Mouse (Mus musculus) Patski (cell line): Measurements from ENCODE around the gene Kng1. TPM values are rescaled to one million over a fixed set of nuclear protein-coding genes. Genes with fewer than 3 reads are reported as not detected.
"Not testable (repeated sequence)": the region's sequence is repeated elsewhere in the genome, so short reads cannot be mapped to it uniquely, and the experiment has no call there.

Experiments used
- ATAC-seq: fragments of 100-300 bp; one replicate; pipeline ENCODE4 v1.8.0; 2021
- CTCF ChIA-PET: fragments of 350-600 bp; sonication (Branson Sonifier 250); formaldehyde crosslinking; loops from one replicate; lab custom pipeline; 2022; ENCODE audit warnings: inconsistent platforms; lab: Charles Lee
- POLR2A ChIA-PET: fragments of 350-600 bp; sonication (Branson Sonifier 250); formaldehyde crosslinking; loops from one replicate; lab custom pipeline; 2022; ENCODE audit warnings: antibody characterized with exemption, inconsistent platforms; lab: Charles Lee
- DNase-seq: peaks from one replicate; pipeline ENCODE4 v3.0.0-alpha.2; 2011; ENCODE audit warnings: low read depth, low spot score
- H3K27me3 ChIP-seq: fragments of 371-371 bp; one replicate; pipeline ENCODE4 v1.5.1; 2021
- CTCF ChIP-seq: fragments of 100-300 bp; IDR thresholded peaks from one replicate; pipeline ENCODE4 v1.5.1; 2021
- in situ Hi-C: fragments of 300-500 bp; cut with MboI; formaldehyde crosslinking; loops from 3 replicates; pipeline ENCODE4 v1.11.1; 2018; ENCODE audit warnings: low pct_unique_long_range_greater_than_20kb, mixed read lengths
- polyA plus RNA-seq: library from polyadenylated mRNA; unstranded; gene quantifications from one replicate; pipeline ENCODE4 v1.2.3, GENCODE M21; 2021

Kng1 gene
- polyA plus RNA-seq, 1 experiment from 2014 or later: 9.8 TPM

DNA sequence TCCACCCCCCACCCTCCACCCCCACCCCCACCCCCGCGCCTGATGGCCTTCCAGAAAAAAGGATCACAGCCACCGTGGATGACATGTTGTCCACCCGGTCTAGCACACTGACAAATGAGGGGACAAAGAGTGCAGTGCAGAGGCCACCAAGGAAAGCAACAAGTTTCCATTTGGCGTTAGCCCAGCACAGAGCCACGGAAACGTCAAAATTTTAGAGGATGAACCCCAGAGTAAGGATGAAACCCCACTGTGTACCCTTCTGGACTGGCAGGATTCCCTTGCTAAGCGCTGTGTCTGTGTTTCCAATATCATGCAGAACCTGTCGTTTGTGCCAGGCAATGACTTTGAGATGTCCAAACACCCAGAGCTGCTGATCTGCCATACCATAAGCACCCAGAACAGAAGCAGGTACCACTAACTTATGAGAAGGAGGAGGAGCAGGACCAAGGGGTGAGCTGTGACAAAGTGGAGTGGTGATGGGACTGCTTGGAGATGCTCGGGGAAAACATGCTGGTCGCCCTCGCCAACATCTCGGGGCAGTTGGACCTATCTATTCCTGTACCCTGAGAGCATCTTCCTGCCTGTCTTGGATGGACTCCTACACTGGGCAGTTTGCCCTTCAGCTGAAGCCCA, 35.8 kb downstream of the Kng1 start:
- ChIA-PET CTCF (interaction anchor here (1.4 kb wide), 1 partner anchor 41 kb away, joined by 8 read pairs; no protein-coding TSS in a partner anchor), POLR2A (interaction anchor here (0.6 kb wide), 1 partner anchor 50 kb away, joined by 3 read pairs; no protein-coding TSS in a partner anchor)
- no peak for DNase-seq
- H3K27me3 ChIP-seq: no peaks in the 10 kb centered on the region
- no peak for TF ChIP-seq CTCF
- no peak for ATAC-seq
- in situ Hi-C loops: loop anchor here (25.0 kb wide), 1 partner anchor 819 kb away; no protein-coding TSS in a partner anchor

DNA sequence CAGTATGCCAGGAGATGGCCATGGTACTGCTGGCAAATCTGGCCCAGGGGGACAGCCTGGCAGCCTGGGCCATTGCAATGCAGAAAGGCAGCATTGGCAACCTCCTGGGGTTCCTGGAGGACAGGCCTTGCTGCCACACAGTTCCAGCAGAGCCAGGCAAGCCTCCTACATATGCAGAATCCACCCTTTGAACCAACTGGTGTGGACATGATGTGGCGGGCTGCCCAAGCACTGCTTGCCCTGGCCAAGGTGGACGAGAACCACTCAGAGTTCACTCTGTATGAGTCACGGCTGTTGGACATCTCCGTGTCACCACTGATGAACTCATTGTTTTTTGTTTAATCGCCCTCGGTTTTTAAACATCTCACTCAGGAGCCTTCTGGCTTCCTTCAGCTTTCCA, 36.5 kb downstream of the Kng1 start:
- DNase-seq: no peak
- in situ Hi-C loops: loop anchor here (25.0 kb wide), 1 partner anchor 818 kb away; no protein-coding TSS in a partner anchor

DNA sequence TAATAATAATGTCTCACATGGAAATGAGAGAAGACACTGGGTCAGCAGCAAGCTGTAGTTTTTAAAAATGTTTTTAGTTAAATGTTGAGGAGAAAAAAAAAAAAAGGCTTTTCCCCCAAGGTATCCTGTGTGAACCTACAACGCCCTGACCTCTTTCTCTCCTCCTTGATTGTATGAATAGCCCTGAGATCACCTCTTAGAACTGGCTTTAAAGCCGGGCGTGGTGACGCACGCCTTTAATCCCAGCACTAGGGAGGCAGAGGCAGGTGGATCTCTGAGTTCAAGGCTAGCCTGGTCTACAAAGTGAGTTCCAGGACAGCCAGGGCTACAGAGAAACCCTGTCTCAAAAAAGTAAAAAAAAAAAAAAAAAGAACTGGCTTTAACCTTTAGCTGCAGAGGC, 37.9 kb downstream of the Kng1 start:
- POLR2A ChIA-PET: interaction anchor here (1.2 kb wide), 1 partner anchor 11 kb away, joined by 4 read pairs; the partner anchor contains the start of gene Eif4a2
- not testable (repeated sequence) for H3K27me3 ChIP-seq

More for the DNA sequence above, 36.5 kb downstream of the Kng1 start:
- CTCF ChIA-PET: no interaction called here
- POLR2A ChIA-PET: no interaction called here
- no peaks in the 10 kb centered on the region for H3K27me3 ChIP-seq
- TF ChIP-seq CTCF: no peak
- ATAC-seq: no peak

DNA sequence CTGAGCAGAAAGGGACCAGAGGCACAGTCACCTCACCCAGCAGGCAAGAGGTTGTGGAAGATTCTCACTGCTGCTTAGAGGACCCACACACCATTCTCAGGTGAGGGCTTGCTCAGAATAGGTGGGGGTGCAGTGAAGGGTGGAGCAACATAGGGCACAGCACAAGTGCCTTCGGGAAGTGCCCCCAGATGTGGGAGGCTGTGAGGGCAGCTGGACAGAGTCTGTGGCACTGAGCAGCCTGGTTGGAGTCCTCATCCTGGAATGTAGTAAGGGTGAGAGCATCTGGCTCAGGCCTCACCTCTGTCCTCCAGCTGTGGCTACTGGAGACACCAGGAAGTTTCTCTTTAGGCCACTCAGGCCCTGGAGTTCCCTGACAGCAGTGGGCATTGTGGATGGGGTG, 39.2 kb downstream of the Kng1 start:
- H3K27me3 ChIP-seq, CTCF ChIA-PET, DNase-seq, ATAC-seq: not testable (repeated sequence)
- POLR2A ChIA-PET: interaction anchor here (1.2 kb wide), 1 partner anchor 10 kb away, joined by 4 read pairs; the partner anchor contains the start of gene Eif4a2
- in situ Hi-C loops: loop anchor here (25.0 kb wide), 1 partner anchor 815 kb away; no protein-coding TSS in a partner anchor

More for the DNA sequence above, 37.9 kb downstream of the Kng1 start:
- ATAC-seq, DNase-seq, CTCF ChIA-PET: not testable (repeated sequence)
- in situ Hi-C loops: loop anchor here (25.0 kb wide), 1 partner anchor 817 kb away; no protein-coding TSS in a partner anchor

DNA sequence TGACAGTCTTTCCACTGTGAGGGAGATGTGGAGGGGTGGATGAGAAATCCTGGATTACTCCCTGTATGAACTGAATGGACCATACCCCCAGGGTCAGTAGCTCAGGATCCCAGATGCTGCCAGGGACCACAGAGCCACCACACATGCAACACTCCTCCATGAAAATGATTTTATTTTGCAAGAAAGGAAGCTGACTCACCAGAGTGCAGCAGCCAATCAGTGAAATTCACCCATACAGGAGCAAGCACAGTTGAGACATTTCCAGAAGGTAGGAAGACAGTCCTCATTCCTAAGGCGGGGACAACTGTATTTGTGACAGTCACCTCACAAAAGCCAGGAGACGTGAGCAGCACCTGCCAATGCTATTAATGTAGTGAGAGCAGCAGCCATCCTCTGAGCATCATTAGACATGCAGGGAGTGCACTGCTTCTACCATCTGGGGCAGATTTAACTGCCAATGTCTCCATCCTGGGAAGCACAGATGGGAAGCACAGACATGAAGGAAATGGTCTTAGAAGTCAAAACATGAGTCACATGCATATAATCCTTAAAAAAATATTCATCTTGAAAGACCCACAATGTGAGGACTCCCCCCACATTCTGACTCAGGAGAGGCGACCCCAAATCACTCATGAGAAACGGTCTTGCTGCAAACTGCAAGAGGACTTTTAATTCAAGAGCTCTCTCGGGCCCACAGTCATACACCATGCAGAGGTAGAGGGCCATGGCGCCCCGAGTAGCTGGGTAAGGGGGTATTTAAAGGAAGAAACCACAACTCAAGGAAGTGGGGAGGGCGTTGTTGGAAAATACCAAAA, 39.8 kb downstream of the Kng1 start:
- POLR2A ChIA-PET, ATAC-seq: not testable (repeated sequence)
- in situ Hi-C loops: loop anchor here (25.0 kb wide), 1 partner anchor 815 kb away; no protein-coding TSS in a partner anchor

DNA sequence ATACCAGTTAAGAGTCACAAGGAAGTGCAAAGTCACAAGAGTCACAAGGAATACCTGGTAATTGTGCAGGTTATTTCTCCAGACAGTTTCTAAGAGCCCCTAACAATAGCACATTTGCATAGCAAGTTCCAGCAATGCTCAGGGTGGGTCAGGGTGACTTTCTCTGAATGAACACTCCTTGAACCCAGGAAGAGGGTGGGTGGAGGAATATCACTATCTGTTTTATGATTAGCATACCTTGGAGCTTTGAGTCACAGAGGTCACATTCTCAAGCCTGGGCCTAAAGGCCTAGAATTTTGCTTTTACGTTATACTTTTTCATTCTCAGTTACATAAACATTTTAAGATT, 40.4 kb downstream of the Kng1 start:
- H3K27me3 ChIP-seq, ATAC-seq, CTCF ChIA-PET, DNase-seq, POLR2A ChIA-PET: not testable (repeated sequence)
- in situ Hi-C loops: loop anchor here (25.0 kb wide), 1 partner anchor 814 kb away; no protein-coding TSS in a partner anchor

More for the DNA sequence above, 39.8 kb downstream of the Kng1 start:
- DNase-seq, H3K27me3 ChIP-seq, CTCF ChIA-PET: not testable (repeated sequence)

DNA sequence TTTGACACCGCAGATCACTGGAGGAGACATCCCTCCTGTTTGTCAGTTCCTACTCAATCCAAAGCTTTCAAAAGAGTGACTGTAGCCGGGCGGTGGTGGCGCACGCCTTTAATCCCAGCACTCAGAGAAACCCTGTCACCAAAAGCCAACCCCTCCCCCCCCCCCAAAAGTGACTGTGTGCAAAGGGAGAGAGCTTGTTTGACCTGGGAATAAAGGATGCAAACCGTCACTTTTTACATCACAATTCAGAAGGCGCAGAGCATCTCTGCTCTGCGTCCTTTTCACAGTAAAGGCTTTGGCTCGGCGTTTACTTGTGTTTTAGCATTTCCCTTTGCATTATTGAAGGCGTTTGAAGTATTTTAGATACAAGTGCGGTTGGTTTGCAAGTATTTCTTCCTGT, 42.0 kb downstream of the Kng1 start:
- CTCF ChIA-PET: no interaction called here
- POLR2A ChIA-PET: no interaction called here
- TF ChIP-seq CTCF: no peak
- DNase-seq (no peak), ATAC-seq (no peak)
- no peaks in the 10 kb centered on the region for H3K27me3 ChIP-seq
- in situ Hi-C loops: loop anchor here (25.0 kb wide), 1 partner anchor 813 kb away; no protein-coding TSS in a partner anchor

DNA sequence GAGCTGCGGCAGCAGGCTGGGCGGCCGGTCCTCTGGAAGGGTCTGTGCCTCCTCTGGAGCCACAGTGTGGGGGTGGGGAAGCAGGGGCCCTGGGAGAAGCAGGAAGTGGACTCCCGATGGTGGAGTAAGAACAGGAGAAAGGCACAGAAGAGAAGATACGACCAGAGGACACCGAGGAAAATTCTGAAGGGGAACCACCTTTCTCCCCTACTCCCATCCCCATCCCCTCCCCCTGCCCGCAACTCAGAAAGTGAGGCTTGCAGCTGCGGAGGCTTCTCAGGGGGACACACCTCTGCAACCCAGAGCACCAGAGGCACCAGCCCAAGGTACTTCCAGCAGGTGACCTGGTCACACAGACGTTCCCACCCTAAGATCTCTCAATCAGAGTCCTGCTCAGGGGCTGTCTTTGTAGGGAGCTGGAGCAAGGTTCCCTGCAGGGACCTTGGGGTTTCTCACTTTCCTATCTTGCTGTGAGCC, 42.5 kb downstream of the Kng1 start:
- no peak for TF ChIP-seq CTCF
- ATAC-seq: no peak
- no peak for DNase-seq
- ChIA-PET CTCF (no interaction called here), POLR2A (no interaction called here)
- H3K27me3 ChIP-seq: no peaks in the 10 kb centered on the region
- in situ Hi-C loops: no loop called here

DNA sequence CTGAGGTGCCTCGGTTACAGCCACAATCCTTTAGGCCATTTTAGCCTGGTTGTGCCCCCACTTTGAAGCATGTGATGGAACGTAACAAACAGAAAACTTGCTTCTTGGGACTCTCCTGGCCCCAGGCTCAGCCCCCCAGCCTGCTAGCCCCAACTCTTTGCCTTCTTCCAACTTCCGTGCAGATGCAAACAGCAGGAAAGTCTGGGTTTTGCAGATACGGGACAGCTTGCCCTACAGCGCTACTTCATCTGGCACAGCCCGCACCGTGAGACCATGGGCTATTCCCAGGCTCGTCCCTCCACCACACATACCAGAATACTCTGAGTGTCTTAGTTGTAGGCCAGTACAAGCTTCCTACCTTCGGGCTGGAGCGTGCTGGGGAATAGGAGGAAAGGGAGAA, 42.9 kb downstream of the Kng1 start:
- H3K27me3 ChIP-seq: no peaks in the 10 kb centered on the region
- TF ChIP-seq CTCF: no peak
- ChIA-PET POLR2A (no interaction called here), CTCF (no interaction called here)
- ATAC-seq (no peak), DNase-seq (no peak)
- in situ Hi-C loops: no loop called here

DNA sequence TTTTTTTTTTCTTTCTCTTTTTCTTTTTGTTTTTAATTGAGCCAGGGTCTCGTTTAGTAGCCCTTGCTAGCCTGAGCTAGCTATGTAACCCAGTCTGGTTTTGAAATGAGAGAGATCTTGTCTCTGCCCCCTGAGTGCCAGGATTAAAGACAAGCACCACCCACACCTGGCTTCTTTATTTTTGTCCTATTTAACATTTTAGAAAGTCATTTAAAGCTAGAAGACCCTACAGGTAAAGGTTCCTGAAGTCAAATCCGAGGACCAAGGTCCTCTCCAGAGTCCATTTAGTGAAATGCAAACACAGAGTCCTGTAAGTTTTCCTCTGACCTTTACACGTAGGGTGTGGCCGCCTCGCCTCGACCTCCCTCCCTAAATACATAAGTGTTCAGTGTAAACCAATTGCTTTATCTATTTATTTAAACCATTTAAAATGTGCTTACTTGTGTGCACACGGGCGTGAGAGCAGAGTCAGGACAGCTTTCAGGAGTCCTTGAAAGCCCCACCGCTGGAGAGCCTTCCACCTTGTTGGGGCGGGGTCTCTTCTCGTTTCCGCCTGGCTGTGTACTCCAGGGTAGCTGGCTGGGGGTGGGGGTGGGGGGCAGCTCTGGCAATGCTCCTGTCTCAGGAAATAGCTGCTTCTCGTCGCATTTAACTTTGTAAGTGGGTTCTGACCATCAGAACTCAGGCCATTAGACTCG, 44.8 kb downstream of the Kng1 start:
- DNase-seq (no peak), ATAC-seq (no peak)
- POLR2A ChIA-PET: interaction anchor here (1.1 kb wide), 1 partner anchor 26 kb away, joined by 3 read pairs; the partner anchor contains the start of gene Rfc4
- CTCF ChIA-PET: no interaction called here
- no peaks in the 10 kb centered on the region for H3K27me3 ChIP-seq
- no peak for TF ChIP-seq CTCF
- in situ Hi-C loops: no loop called here
